Mouse (Mus musculus): ENCODE data around the gene Slc4a1ap. TPM values are rescaled to one million over a fixed set of nuclear protein-coding genes. Genes with fewer than 3 reads are reported as not detected.

Gene Slc4a1ap
- polyA plus RNA-seq, 1 experiment from 2014 or later, result 30.3 TPM

DNA sequence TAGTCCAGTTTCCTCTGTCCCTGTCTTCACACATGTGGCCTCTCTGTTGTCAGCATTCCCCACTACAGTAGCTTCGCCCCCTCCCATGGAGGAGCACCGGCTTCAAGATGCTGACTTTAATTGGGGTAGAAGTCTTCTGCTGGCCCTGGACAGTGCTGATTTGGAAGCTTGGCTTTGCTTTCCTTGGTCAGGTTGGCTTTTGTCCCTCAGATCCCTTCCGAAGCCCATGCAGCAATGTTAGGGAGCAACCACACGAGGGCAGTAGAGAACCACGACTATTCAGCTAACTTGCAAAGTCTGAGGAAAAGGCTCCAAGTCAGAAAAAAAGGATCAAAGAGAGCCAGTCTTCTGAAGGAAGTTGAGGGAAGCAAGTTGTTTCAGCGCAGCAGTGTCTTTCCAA, 36.7 kb downstream of the Slc4a1ap start:
- Histone ChIP-seq H3K9ac (ENCODE audit: low read depth, low read length) (no peak overlapping the region; the same call in 1 of the 2 replicates), H3K4me1 (ENCODE audit: control insufficient read depth, insufficient read depth, low read depth, low read length) (no peaks in the 10 kb centered on the region), H3K36me3 (ENCODE audit: control insufficient read depth, insufficient read depth, low read length) (no peaks in the 10 kb centered on the region; the same call in none of the 2 replicates), H3K4me2 (ENCODE audit: low read length) (no peak overlapping the region), H3K27me3 (replicated peaks; ENCODE audit: control insufficient read depth, insufficient read depth, low read length) (no peaks in the 10 kb centered on the region), H3K27ac (ENCODE audit: low read depth, low read length) (no peak overlapping the region), H3K9me3 (ENCODE audit: control insufficient read depth, low read length) (no peaks in the 10 kb centered on the region), H3K4me3 (ENCODE audit: low read length) (no peak overlapping the region)
- WGBS, result 8% methylated on average over 6 of the region's 6 CpGs
- ATAC-seq, result peak; percentile 54

DNA sequence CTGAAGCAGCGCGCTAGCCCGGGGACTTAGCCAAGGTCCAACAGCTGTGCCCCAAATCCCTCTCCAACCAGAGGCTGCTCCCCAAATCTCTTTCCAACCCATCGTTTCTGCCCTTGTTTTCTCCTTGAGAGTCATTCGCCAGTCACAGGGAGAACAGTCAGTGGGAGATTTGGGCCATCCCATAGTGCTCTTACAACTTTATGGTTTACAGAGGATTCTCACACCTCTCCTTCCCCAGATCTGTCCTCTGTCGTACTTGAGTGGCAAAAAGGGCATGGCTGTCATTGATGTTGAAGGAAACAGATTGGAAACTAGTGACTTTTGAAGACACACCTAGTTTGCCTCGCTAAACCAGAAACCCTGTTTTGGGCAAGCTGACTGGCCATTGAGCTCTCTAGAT, 37.1 kb downstream of the Slc4a1ap start:
- Histone ChIP-seq H3K4me2 (ENCODE audit: low read length) (no peak overlapping the region), H3K27me3 (replicated peaks; ENCODE audit: control insufficient read depth, insufficient read depth, low read length) (no peaks in the 10 kb centered on the region), H3K9ac (ENCODE audit: low read depth, low read length) (no peak overlapping the region), H3K9me3 (ENCODE audit: control insufficient read depth, low read length) (no peaks in the 10 kb centered on the region), H3K36me3 (ENCODE audit: control insufficient read depth, insufficient read depth, low read length) (no peaks in the 10 kb centered on the region; the same call in none of the 2 replicates), H3K4me3 (ENCODE audit: low read length) (no peak overlapping the region), H3K4me1 (ENCODE audit: control insufficient read depth, insufficient read depth, low read depth, low read length) (no peaks in the 10 kb centered on the region), H3K27ac (ENCODE audit: low read depth, low read length) (no peak overlapping the region)
- 47% methylated on average over 7 of the region's 7 CpGs for WGBS
- no peak for ATAC-seq

DNA sequence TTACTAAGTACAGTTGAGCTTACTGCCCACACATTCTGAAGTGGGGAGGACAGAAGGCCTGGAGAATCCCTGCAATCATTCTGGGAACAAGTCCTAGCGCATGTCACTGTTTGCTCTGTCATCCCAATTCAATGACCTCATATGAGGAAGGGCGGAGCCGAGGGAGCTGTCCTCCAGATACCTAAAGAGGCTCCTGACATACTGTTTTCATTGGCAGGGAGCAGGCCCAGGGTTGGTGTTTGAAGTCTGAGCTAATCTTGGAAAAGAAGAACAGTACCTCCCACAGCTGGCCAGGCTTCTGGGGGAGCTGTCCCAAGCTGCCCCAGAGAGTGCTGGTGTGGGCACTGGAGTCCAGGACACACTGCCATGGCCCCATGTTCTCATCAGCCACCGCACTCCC, 38.2 kb downstream of the Slc4a1ap start:
- Histone ChIP-seq H3K4me1 (ENCODE audit: control insufficient read depth, insufficient read depth, low read depth, low read length) (no peaks in the 10 kb centered on the region), H3K4me3 (ENCODE audit: low read length) (no peak overlapping the region), H3K36me3 (ENCODE audit: control insufficient read depth, insufficient read depth, low read length) (no peaks in the 10 kb centered on the region; the same call in none of the 2 replicates), H3K27me3 (replicated peaks; ENCODE audit: control insufficient read depth, insufficient read depth, low read length) (no peaks in the 10 kb centered on the region), H3K4me2 (ENCODE audit: low read length) (no peak overlapping the region), H3K9me3 (ENCODE audit: control insufficient read depth, low read length) (no peaks in the 10 kb centered on the region), H3K27ac (ENCODE audit: low read depth, low read length) (no peak overlapping the region), H3K9ac (ENCODE audit: low read depth, low read length) (no peak overlapping the region)
- ATAC-seq, result no peak
- 94% methylated on average over 4 of the region's 4 CpGs for WGBS

DNA sequence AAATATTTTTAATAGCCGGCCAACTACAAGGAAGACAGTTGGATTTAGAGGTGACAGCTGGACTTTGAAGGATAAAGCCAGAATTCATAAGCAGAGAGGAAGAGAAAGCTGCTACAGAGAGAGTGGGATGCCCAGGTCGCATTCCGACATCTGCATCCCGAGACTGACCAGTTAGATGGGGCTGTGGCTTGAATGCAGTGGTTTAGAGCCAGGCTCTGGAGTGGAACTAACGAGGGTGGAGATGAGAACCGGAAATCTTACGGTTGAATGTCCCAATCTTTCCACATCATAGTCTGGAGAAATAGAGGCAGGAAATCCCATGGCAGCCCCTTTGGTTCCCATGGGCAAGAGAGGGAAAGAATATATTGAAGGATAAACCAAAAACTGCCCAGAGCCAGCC, 39.2 kb downstream of the Slc4a1ap start:
- Histone ChIP-seq H3K4me2 (ENCODE audit: low read length) (no peak overlapping the region), H3K9ac (ENCODE audit: low read depth, low read length) (no peak overlapping the region), H3K27ac (ENCODE audit: low read depth, low read length) (no peak overlapping the region), H3K9me3 (ENCODE audit: control insufficient read depth, low read length) (no peaks in the 10 kb centered on the region), H3K36me3 (ENCODE audit: control insufficient read depth, insufficient read depth, low read length) (no peaks in the 10 kb centered on the region; the same call in 1 of the 2 replicates), H3K27me3 (replicated peaks; ENCODE audit: control insufficient read depth, insufficient read depth, low read length) (no peaks in the 10 kb centered on the region), H3K4me1 (ENCODE audit: control insufficient read depth, insufficient read depth, low read depth, low read length) (peaks cover 2% of the 10 kb centered on the region), H3K4me3 (ENCODE audit: low read length) (no peak overlapping the region)
- no peak for ATAC-seq
- 75% methylated on average over 7 of the region's 7 CpGs for WGBS

DNA sequence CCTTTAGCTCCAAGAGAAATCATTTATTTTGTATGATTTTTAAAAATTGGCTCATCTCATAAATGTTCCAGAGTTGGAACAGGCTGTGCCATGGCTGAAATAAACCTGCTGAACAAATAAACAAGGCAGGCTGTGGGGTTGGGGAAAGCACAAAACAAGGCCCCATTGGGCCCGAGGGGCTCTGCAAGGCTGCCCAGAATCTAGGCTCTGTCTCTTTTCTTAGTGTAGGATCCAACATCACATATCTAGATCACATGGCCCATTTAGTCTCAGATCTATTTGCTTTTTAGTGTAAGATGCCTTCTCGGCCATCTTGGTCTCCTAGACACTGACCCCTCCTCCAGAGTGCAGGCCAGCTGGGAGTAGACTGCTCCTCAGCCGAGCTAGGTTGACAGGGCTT, 39.7 kb downstream of the Slc4a1ap start:
- no peak overlapping the region for H3K4me3 ChIP-seq (ENCODE audit: low read length)
- peaks cover 3% of the 10 kb centered on the region for H3K4me1 ChIP-seq (ENCODE audit: control insufficient read depth, insufficient read depth, low read depth, low read length)
- ATAC-seq, result no peak
- no peaks in the 10 kb centered on the region; the same call in 1 of the 2 replicates for H3K36me3 ChIP-seq (ENCODE audit: control insufficient read depth, insufficient read depth, low read length)
- 49% methylated on average over 3 of the region's 3 CpGs for WGBS
- no peak overlapping the region for H3K9ac ChIP-seq (ENCODE audit: low read depth, low read length)
- no peak overlapping the region for H3K4me2 ChIP-seq (ENCODE audit: low read length)
- no peaks in the 10 kb centered on the region for H3K9me3 ChIP-seq (ENCODE audit: control insufficient read depth, low read length)
- H3K27ac ChIP-seq (ENCODE audit: low read depth, low read length), result no peak overlapping the region
- no peaks in the 10 kb centered on the region for H3K27me3 ChIP-seq (replicated peaks; ENCODE audit: control insufficient read depth, insufficient read depth, low read length)

DNA sequence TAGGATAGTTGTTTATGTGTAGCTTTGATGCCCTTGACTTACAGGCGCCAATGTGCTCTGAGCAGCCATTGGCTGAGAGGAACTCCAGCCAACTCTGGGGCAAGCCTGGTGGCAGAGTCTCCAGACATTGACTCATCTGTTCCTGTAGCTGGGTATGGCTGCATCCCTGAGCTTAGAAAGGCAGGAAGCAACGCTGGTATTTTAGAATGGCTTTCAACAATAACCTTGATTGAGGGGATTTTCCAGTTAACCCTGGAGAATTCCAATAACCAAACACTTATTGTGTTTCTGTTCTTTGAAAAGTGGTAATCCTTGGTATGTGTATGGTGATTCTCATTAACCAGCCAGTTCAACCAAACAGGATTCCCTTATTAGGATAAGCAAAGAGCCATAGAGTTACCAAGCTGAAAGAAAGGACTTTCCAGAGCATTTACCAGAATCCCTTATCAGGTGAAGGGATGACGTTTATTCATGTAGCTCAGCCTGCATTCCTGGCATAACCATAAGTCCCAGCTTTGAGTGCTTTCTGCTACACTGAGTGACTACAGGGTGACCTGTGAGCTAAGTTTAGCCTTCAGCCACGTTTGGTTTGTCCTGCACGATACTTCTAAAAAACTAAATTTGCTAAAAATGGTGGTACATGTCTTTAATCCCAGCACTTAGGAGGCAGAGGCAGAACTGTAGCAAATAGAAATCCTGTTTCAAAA, 41.3 kb downstream of the Slc4a1ap start:
- no peak overlapping the region for H3K27ac ChIP-seq (ENCODE audit: low read depth, low read length)
- no peak overlapping the region for H3K4me2 ChIP-seq (ENCODE audit: low read length)
- no peak for ATAC-seq
- no peaks in the 10 kb centered on the region for H3K9me3 ChIP-seq (ENCODE audit: control insufficient read depth, low read length)
- peaks cover 3% of the 10 kb centered on the region for H3K4me1 ChIP-seq (ENCODE audit: control insufficient read depth, insufficient read depth, low read depth, low read length)
- 88% methylated on average over 5 of the region's 5 CpGs for WGBS
- no peak overlapping the region for H3K4me3 ChIP-seq (ENCODE audit: low read length)
- H3K27me3 ChIP-seq (replicated peaks; ENCODE audit: control insufficient read depth, insufficient read depth, low read length), result no peaks in the 10 kb centered on the region
- H3K9ac ChIP-seq (ENCODE audit: low read depth, low read length), result no peak overlapping the region
- H3K36me3 ChIP-seq (ENCODE audit: control insufficient read depth, insufficient read depth, low read length), result no peaks in the 10 kb centered on the region

DNA sequence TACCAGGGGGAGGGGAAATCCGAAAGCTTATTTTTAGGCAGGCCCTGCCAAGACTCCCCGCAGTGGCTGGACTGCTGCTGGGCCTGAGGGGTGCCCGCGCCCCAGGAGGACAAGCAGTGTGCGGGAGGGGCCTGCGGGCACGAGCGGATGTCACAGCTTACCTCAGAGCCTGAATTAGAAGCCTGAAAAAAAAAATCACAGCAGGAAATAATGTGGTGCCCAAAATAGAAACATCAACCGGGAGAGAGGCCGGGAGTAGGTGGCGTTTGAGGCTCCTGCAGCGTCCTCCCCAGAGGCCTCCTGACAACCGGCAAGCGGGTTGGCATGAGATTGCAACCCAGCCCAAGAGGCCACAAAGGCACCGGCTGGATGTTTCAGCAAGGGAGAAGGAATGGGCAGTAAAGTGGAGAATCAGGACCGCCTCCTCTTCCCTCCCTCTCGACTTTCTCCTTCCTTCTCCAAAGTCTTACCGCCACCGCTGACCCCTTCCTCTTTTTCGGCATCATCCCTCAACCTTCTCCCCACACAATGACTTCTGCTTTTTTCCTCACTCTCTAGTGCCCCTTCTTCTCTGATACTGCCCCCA, 44.3 kb downstream of the Slc4a1ap start:
- no peaks in the 10 kb centered on the region for H3K27me3 ChIP-seq (replicated peaks; ENCODE audit: control insufficient read depth, insufficient read depth, low read length)
- peaks cover 3% of the 10 kb centered on the region for H3K4me1 ChIP-seq (ENCODE audit: control insufficient read depth, insufficient read depth, low read depth, low read length)
- no peak overlapping the region for H3K27ac ChIP-seq (ENCODE audit: low read depth, low read length)
- H3K36me3 ChIP-seq (ENCODE audit: control insufficient read depth, insufficient read depth, low read length), result no peaks in the 10 kb centered on the region
- 16% methylated on average over 20 of the region's 20 CpGs for WGBS
- peak overlapping the region; percentile 46 for H3K4me2 ChIP-seq (ENCODE audit: low read length)
- no peak for ATAC-seq
- H3K4me3 ChIP-seq (ENCODE audit: low read length), result no peak overlapping the region
- no peaks in the 10 kb centered on the region for H3K9me3 ChIP-seq (ENCODE audit: control insufficient read depth, low read length)
- H3K9ac ChIP-seq (ENCODE audit: low read depth, low read length), result peak overlapping the region; percentile 47

DNA sequence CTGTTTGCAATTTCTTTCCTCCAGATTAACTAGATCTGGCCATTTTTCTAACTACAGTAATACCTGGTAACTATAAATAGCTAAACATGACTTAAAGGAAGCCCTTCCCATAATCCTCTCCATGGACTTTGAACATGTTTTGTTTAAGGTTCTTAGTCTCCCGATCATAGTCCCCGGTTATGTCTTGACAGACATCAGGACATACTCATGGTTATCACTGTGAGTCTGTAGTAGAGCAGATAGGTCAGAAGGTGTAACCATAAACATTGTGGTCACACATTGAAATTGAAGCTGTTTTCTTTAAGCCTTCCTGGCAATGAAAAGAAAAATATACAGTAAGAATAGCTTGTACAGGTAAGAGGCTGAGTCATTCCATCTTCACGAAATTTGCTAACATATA, 46.9 kb downstream of the Slc4a1ap start:
- Histone ChIP-seq H3K9ac (ENCODE audit: low read depth, low read length) (no peak overlapping the region), H3K36me3 (ENCODE audit: control insufficient read depth, insufficient read depth, low read length) (no peaks in the 10 kb centered on the region), H3K27ac (ENCODE audit: low read depth, low read length) (no peak overlapping the region), H3K27me3 (replicated peaks; ENCODE audit: control insufficient read depth, insufficient read depth, low read length) (no peaks in the 10 kb centered on the region), H3K4me2 (ENCODE audit: low read length) (no peak overlapping the region), H3K4me1 (ENCODE audit: control insufficient read depth, insufficient read depth, low read depth, low read length) (peaks cover 3% of the 10 kb centered on the region), H3K9me3 (ENCODE audit: control insufficient read depth, low read length) (no peaks in the 10 kb centered on the region), H3K4me3 (ENCODE audit: low read length) (no peak overlapping the region)
- 92% methylated on average over 3 of the region's 3 CpGs for WGBS
- ATAC-seq, result no peak

DNA sequence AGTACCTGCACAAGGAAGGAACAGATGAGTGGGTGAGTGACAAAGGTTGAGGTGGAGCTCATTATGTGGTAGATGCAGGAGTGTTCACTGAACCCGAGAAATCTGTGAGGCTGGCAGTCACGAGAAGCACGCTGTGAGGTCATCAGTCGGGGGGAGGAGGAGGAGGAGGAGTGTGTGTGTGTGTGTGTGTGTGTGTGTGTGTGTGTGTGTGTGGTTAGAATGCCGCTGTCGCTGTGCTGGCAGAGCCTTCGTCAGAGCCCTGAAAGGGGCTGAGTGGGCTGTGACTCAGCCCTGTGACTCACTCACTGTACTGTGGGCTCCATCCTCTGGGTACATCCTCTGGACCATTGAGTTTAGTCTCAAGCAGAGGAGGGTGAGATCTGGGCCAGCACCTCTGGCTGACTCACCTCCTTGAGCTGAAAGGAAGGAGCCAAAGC, 49.8 kb downstream of the Slc4a1ap start:
- WGBS, result 52% methylated on average over 5 of the region's 7 CpGs
- ATAC-seq, result 0 out of 2 replicates have a peak, but pooled peaks have one; percentile 56
- no peak overlapping the region for H3K4me3 ChIP-seq (ENCODE audit: low read length)

More for the DNA sequence above, 49.8 kb downstream of the Slc4a1ap start:
- no peaks in the 10 kb centered on the region for H3K9me3 ChIP-seq (ENCODE audit: control insufficient read depth, low read length)
- H3K9ac ChIP-seq (ENCODE audit: low read depth, low read length), result no peak overlapping the region
- no peak overlapping the region for H3K27ac ChIP-seq (ENCODE audit: low read depth, low read length)
- no peak overlapping the region for H3K4me2 ChIP-seq (ENCODE audit: low read length)
- no peaks in the 10 kb centered on the region for H3K36me3 ChIP-seq (ENCODE audit: control insufficient read depth, insufficient read depth, low read length)
- H3K4me1 ChIP-seq (ENCODE audit: control insufficient read depth, insufficient read depth, low read depth, low read length), result no peaks in the 10 kb centered on the region
- no peaks in the 10 kb centered on the region for H3K27me3 ChIP-seq (replicated peaks; ENCODE audit: control insufficient read depth, insufficient read depth, low read length)
